Mouse (Mus musculus) duodenum, adult 2 months (tissue): Measurements from ENCODE around the gene Zfp386. TPM values are rescaled to one million over a fixed set of nuclear protein-coding genes. Genes with fewer than 3 reads are reported as not detected.

ENCODE experiments used
- polyA plus RNA-seq: library from polyadenylated mRNA; depleted of rRNA; stranded (reverse); fragments of >200 nt; gene quantifications from 2 replicates; pipeline ENCODE4 v1.2.3, GENCODE M21; 2012; ENCODE audit warnings: low replicate concordance; rRNA removed

Zfp386 gene
- polyA plus RNA-seq, result 0.51 and 1.2 TPM in 2 replicates

GRCm38 (mm10) chr12:116047440-116048377, at the start of gene Zfp386:
Zfp386 (plus strand) TSS chr12:116047724.

DNA sequence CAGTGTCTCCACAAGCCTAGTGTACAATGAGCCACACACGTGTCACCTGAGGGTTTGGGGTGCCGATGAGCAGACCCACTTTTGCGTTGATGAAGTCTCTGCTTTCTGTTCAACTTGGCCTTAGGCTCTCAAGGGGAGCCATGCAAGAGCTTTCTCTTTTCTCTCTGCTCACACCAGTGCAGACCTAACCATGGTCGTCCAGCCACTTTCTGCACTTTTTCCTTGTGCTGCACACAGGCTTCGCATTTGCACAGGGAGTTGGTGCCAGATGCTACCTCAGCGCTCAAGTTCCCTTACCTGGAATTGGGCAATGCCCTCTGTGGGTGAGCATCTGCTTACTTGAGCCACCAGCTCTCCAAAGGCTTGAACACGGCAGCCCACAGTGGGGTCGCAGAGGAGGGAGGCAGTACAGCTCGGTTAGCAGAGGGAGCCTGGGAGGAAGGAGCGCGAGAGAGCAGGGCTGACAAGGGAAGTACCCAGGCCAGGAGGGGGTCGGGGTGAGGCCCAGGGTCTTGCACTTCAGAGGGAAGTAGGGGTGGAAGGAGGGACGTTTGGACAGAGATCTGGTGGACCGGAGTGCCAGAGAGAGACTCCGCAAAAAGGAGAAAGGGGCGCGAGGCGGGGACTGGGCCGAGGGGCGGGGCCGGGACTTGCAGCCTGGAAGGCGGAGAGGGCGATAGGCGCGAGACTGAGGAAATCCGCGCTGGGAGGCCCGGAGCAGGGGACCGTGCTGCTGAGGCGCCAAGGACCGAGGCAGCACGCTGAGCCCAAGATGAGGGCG, 29.7 kb downstream of the Zfp386 start, which contains the start of gene Vipr2:
TSS of gene Vipr2 (plus strand) at position 653 of the 781 bp plus-strand sequence.

Other genes with a start within 250 kb of the Zfp386 start
- gene Vipr2, start 30.0 kb downstream of the Zfp386 start, polyA plus RNA-seq, result 0.68 and 4.1 TPM in 2 replicates
- 0.39 and 0.77 TPM in 2 replicates for gene Wdr60, start 215.3 kb downstream of the Zfp386 start, polyA plus RNA-seq
- not detected in 2 replicates for gene Gm11027, start 227.7 kb downstream of the Zfp386 start, polyA plus RNA-seq
- 5.7 and 6.8 TPM in 2 replicates for gene Esyt2, start 233.5 kb downstream of the Zfp386 start, polyA plus RNA-seq